Mouse (Mus musculus) neural tube, embryonic 10.5 days (tissue): Measurements from ENCODE around the gene Dedd.
"Not testable (repeated sequence)": the region's sequence is repeated elsewhere in the genome, so short reads cannot be mapped to it uniquely, and the experiment has no call there.

Experiments
- DNase-seq: peaks from one replicate; pipeline ENCODE4 v3.0.0-alpha.2; 2017; ENCODE audit warnings: low spot score; ENCODE audit errors: extremely low spot score

Gene Dedd

DNA sequence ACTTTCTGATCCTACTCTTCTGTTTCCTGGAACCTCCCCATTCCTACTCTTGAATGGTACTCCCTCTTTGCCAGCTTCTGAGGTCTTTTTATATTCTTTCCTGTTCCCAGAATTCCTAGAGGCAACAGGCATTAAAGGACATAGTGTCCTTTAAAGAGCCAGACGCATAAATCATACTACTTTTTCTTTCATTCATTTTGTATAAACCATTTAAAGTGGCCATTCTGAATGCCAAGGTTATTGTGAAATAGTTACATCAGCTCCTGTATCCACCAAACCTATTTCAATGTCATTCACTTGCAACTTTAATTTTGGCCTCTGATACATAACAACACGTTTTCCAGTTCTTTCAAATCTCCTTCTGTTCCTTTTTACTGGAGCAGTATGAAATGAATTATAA is 19.6 kb upstream of the Dedd start:
- DNase-seq = no peak

DNA sequence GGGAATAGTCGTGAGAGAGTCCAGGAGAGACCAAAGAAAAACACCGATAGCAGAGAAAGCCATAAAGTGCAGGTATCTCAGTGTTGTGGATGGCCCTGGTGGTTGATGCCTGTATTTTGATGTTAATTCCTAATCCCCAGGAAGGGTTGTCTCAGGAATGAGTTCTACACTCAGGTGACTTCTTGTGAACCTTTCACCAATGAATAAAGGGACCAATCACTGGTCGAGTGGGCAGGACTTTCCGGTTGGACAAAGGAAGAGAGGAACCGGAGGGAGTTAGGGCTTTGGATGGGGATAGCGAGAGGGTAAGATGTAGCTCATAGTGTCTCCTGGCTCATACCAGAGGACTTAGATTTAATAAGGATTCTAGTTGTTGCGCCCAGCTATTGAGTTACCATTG is 9.2 kb upstream of the Dedd start:
- DNase-seq = no peak

DNA sequence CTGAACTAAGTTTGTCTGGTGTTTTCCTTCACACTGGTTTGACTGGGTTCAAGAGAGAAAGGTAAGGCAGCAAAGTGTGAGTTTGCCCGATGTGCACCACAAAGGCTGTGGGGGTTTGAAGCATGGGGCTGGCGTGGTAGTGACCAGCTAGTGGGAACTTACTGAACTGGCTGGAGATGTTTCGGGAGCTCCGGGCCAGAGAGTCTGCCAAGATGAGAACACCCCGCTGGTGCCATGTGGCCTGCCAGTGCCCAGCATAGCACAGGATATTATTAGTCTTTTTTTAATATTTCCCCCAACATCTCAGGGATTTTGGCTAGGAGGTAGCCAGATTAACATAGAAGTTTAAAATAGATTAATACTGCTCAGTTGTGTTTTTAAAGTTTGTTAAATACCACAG is 8.8 kb upstream of the Dedd start:
- DNase-seq = no peak

DNA sequence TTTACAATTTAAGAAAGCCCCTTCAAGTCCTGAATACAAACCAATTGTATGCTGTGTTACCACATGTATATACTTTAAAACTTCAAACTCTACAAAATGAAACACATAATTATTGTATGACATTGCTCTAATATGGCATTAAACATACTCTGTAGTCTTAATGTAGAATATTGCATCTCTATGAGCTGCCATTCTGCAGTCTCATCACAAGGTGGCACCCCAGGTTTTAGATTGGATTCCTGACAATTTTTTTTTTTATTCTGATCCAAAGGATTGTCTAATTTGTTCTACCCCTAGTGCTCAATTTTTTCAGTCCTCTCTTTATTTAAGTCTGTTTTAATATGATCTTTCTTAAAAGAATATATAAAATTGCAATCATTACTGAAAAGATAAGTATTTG is 7.5 kb upstream of the Dedd start:
- DNase-seq = no peak

DNA sequence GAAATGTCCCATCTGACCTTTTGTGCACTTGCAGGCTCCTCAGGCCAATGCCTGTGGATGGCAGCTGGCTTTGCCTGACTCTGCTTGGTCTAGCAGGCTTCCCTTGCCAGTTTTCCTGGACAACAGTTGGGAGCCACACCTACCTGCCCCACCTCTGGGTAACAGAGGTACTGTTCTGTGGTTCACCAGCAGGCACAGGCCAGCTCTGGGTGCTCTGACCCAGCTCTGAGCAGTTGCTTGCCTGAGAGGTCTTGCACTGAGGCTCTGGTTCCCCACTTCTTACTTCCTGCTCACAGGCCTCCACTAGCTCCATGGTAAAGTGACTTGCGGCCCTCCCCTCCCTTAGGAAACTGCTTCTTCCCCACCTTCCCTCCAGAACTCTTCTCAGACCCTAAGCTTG is 6.9 kb upstream of the Dedd start:
- no peak for DNase-seq

DNA sequence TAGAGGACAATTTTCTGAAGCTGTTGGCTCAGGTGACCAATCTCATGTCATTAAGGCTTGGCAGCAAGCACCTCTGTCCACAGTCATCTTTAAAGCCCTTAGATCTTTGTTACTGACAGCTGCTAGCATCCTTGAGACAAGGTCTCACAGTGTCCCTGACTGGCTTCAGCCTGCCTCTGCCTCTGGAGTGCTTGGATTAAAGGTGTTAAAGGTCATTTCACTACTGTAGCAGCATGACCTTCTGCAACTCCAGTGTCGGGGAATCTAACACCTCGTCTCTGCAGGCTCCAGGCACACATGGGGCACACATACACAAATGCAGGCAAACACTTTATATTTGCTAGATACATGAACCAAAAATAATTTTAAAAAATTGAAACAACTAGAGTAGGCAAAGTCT is 3.4 kb upstream of the Dedd start:
- DNase-seq = no peak

DNA sequence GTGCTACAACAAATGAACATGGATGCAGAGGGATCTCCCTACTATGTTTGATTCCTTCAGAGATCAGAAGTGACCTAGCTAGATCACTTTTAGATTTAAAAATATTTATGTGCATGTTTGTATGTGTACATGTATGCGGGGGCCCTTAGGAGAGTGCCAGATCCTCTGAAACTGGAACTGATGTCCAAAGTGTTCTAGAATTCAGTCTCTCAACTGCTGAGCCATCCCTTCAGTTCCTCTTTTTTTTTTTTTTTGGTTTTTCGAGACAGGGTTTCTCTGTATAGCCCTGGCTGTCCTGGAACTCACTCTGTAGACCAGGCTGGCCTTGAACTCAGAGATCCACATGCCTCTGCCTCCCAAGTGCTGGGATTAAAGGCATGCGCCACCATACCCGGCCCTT is 2.4 kb upstream of the Dedd start:
- not testable (repeated sequence) for DNase-seq

DNA sequence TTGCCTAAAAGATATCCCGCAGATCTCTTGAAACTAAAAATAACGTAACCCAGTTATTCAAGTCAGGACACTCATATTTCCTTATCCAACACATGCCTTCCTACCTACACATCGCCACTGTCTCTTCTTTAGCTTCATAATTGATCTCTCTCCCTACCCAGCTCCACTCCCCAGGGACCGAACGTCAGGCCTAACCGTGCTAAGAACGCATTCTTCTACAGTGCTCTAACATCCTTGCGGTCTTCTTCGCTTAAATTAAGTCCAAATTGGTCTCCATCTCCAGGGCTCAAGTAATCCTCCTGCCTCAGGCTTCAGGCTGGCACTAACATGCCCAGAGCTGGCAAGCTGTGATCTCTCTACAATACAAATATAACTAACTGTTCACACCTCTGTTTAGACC is 701 bp upstream of the Dedd start:
- DNase-seq = no peak

DNA sequence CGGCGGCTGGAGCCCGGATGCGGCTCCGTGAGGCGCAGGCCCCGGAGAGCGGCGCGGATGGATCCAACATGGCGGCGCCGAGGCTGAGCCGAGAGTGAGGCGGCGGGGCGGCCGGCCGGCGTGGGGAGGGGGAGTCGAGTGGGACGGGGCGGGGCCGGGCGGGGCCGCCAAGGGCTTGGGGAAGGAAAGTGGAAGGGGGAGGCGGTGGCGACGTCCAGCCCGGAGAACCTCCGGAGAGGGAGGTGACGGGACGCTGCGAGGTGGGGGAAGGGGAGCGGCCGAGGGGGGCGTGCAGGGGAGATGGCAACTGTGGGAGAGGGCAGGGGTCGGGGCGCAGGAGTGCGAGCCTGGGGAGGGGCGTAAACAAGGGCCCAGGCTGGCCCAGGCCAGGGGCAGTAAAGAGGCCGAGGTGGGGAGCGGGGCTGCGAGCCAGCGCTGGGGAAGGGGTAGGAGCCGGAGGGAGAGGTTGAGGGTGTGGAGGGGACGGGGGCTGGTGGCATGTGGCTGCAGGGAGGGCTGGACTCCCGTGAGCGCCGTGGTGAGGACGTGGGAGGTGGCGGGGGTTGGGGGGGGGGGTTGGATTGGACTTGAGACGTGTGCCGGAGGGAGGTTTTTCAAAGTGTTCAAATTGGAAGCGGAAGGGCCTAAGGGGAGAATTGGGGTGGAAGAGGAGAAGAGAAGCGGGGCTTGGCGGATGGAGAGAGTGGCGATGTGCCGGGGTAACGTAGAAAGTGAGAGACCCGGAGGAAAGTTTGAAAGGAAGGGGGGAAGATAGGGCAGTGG is 679 bp downstream of the Dedd start:
- peak; percentile 97 for DNase-seq

DNA sequence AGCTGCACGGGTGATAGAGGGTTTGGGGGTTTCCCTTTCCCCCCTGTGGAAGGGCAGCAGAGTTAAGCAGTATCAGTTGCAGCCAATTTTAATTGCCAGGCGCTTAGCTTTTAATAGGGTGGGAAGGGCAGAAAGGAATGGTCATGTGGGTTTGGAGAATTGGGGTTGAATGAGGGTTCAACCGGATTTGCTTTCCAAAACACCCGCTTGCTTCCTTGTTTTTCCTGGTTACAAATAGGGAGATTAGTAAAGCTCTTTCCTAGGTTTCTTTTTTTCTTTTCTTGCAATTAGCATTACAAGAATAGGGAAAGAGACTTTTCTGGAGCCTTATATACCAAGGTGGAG is 1.2 kb downstream of the Dedd start:
- no peak for DNase-seq

DNA sequence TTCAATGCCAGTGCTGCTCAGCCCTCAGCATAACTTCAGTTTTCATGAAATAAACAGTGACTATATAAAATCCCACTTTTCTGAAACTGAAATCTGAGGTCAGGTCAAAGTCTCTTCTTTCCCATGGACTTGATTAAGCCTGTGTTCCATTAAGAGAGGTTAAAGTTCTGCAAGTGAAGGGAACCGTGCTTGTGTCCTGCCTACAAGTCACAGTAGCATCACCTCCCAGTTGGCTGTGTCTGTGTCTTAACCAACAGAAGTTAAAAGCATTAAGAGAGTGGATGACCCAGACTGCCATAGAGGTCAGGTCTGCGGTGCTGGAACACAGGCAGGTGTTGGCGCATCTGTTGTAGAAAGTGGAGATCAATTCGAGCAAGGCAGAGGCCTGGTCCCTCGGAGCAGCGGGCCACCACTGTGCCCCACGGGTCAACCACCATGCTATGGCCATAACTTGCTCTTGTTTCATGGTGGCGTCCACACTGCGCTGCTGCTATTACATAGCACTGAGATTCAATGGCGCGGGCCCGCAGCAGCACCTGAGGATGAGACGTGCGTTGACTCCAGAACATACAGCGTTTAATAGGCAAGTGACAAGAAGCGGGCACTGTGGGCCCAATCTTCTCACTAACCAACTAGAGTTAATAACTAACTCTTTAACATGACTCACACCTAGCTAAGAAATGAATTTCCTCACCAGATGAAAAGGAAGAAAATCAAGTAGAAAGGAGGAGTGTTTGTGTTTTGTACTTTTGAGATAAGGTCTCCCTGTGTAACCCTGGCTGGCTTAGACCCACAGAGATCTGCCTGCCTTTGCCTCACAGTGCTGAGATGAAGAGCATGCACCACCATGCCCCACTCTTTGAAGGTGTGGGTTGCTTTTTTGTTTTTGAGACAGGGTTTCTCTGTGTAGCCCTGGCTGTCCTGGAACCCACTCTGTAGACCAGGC is 13.6 kb downstream of the Dedd start:
- DNase-seq = no peak

DNA sequence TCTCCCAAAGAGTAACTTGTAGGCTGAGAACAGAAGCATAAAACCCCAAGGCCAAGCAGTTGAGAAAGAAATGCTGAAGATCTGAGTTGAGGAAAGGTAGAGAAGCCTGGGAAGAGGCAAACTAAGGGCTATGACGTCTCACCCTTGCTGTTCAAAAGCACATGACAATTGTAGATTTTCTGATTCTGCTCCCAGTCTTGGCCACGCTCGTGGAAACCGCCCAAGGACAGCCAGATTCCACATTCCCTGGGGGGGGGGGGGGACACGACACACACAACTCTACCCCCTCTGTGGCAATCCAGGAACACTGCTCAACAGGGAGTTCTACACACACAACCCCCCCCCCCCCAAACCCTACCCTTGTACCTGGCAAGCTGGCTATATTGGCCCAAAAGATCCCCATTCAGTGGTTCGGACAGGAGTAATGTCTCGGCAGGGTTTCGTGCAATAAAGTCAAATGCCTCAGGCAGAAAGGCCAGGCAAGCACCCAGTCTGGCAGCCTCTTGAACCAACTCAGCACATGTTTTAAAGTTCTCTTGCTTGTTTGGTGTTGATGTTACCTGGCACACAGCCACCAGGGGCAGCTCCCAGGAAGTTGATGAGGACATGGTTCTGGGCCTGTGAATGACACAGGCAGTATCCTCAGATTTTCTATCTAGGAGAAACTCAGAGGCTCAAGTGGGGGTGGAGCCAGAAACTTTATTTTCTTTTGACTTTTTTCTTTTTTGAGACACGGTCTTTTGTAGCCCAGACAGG is 15.2 kb downstream of the Dedd start:
- no peak for DNase-seq

DNA sequence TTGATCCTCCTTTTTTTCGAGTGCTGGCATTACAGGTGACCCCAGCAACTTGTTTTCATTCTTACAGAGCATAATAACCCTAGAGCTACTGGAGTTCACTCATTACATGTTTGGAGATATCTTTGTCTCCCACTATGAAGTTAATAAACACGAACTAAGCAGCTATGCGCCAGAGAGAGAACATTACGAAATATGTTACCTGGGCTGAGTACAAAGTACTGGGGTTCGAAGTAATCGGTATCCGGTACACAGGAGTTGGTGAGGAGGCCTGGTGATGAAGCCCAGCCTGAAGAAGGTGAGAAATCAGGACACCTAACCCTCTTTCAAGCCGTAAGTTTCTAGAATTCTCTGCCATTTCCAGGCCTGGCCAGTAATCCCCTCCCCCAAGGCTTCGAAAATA is 15.8 kb downstream of the Dedd start:
- no peak for DNase-seq

DNA sequence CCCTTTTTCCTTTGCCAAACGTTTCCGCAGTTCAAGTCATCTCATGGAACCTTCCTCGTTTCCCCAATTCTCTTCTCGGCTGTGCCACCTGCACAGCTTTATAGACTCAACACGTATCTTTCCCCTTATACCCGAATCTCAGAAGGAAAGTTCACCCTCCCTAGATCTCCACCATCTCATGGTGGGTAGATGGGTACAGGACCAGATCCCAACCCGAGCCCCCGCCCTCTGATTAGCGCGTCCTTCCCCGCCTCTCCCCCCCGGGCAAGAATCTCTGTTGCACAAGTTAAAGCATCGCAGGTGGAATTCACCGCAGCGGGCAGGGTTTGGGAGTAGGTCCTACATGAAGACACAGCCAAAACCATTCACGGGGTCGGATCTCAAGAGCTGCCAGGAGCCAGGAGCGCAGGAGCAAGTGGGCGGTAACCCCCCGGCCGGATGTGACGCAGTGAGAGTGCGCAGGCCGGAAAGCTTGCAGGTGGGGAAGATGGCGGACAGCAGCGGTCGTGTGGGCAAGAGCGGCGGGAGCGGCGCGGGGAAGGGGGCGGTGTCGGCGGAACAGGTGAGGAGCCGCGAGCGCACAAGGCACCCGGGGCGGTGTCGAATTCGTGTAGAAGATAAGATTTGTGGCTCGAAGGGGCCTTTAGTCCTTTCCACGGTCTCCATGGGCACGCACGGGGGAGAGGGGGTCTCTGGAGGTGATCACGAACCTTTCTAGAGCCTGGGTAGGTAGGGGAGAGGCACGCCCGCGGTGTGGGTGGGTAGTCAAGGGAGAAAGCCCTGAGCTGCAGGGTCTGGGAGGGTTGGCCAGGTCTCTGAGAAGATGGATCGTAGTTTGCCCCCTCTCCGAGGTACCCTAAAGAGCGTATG is 16.5 kb downstream of the Dedd start, which contains the start of the genes Nit1 and Pfdn2:
Nit1 (minus strand) TSS at position 422 of the 870 bp plus-strand sequence.
Pfdn2 (plus strand) TSS at position 446 of the 870 bp plus-strand sequence.
- peak; percentile 96 for DNase-seq

DNA sequence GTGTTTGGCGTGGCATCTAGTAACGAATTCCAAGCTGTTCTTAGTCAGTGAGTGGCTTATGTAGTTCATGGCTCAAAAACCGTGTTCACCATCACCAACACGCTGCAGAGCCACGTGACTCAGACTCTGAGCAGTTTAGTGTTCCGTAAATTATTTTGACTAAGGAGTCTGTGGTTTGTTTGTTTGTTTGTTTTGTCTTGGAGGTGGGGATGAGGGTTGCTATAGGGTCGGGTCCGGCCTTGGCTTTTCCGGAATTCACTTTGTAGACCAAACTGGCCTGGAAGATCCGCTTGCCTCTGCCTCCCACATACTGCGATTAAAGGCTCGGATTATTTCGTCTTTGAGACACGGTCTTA is 17.1 kb downstream of the Dedd start:
- DNase-seq = no peak

DNA sequence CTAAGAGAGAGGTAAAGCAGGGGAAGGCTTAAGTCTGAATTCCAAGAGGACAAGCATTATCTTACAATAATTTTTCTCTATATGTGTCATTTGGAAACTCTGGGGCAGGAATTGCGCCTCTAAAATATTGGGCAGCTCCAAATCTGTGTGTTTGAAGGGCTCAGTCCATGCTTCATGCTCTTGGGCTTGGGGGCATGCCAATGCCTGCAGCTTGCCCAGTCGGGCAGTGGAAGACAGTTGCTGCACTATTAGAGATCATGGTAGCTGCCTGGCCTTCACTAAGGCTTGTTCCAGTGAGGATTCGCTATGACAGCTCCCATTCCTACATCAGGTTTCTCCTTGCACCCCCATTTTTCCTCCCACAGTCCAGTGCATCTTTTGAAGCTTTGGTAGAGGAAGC is 19.7 kb downstream of the Dedd start:
- DNase-seq = no peak

DNA sequence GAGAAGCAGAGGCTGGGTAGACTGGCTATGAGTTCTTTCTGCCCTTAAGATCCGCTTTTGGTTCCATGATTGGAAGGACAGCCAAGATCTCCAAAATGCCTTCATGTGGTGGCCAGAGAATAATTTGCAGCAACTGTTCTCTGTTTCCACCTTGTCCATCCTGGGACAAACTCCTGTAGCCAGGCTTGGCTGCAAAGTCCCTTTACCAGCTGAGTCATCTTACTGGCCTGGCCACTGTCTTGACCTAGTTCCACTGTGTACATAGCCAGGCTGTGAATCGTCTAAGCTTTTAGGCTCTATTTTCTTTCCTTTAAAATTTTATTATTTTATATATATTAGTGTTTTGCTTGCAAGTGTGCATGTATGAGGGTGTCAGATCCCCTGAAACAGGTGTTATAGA is 20.3 kb downstream of the Dedd start:
- DNase-seq = no peak

DNA sequence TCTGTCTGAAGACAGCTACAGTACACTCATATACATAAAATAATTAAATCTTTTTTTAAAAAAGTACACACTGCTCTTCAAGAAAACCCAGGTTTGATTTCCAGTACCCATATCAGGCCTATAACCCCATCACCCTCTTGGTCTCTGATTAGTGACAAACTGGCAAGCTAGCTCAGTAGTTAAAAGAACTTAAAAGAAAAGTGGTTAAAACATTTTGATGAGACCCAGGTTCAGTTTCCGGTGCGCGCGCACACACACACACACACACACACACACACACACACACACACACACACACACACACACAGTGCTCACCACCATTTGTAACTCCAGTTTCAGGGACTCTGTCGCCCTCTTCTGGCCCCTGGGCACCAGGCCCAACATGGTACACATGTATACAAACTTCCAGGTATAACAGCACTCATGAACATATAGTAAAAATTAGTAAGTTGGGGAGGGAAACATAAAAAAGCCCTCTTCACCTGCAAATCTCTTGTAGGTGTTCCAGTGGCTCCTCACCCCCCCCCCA is 26.9 kb downstream of the Dedd start:
- DNase-seq = no peak

DNA sequence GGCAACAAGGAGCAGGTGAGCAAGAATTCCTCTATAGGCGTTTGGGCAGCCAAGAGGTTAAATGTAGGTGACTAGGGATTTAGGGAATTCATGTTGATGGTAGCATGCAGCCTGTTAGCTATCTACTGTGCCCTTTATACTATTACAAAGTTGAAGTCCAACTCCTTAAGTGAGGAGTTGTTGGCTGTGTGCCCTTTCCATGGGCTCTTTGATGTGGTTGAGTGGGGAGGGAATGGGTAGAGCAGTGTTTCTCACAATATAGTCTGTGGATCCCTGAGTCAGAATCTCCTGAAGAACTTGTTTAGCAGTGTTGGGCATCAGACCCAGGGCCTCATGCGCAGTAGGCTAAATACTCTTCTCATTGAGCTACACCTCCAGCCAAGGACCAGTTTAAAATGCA is 27.9 kb downstream of the Dedd start:
- no peak for DNase-seq

DNA sequence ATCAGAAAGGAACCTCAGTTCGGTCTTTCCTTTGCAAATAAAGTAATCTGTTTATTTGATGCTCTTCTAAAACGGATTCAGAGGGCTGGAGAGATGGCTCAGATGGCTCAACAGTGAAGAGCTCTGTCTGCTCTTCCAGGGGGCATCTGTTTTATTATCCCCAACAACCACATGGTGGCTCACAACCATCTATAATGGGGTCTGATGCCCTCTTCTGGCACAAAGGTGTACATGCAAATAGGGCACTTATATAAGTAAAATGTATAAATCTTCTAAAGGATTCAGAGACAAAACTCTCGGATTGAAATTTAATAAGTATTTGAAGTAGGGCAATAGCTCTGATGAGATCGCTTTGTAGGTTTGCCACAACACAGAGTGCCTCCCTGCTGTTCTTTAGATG is 29.5 kb downstream of the Dedd start:
- no peak for DNase-seq

DNA sequence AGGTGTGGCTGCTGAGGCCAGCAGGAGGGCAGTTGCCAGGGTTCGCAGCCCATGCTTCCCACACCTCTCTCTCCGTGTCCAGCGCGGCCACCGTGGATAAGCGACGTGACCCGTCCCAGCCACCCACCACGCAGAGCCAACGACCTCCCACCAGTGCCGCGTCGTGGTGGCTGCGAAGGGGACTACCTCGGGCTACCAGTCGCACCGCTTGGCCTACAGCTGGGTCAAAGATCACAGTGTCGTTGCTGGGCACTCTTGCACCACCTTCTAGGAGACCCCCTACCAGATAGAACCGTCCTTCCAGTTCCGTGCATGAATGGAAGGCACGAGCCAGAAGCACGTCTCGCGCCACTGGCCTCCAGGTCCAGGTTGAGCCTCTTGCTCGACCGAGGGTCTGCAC is 31.3 kb downstream of the Dedd start:
- no peak for DNase-seq
